ENCODE assay signal across 11 mouse cellular contexts in the genomic region with DNA sequence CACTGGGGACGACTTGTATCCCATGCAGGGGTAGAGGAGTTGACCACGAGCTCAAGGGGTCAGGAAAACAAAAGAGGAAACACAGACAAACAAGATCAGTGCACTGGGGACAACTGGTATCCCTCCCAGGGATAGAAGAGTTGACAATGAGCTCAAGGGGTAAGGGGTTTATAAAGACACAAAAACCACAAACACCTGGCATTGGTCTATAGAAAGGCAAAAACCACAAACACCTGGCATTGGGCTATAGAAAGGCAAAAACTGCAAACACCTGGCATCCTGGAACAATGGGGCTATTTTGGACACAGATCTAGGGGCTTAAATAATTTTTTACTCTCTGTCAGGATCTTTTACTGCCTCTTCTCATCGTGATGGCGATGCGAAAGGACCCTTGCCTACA. TPM values are rescaled to one million over a fixed set of nuclear protein-coding genes. Genes with fewer than 3 reads are reported as not detected.
DNase-seq lines count a peak whose midpoint lies in the region; TF ChIP-seq lines count a peak whose summit lies in the region.
"Not testable (repeated sequence)": the region's sequence is repeated elsewhere in the genome, so short reads cannot be mapped to it uniquely, and the experiment has no call there.
"Had no signal": no experiment of that assay in that cellular context is flagged by ENCODE, and none has a peak within 500 bp of the region (broad histone marks: within the 10 kb centered on the region; RNA-seq: fewer than 3 reads in every experiment).

No protein-coding gene starts in this region.

- not testable (repeated sequence) for H3ac ChIP-seq in myocyte (ENCODE audit: control insufficient read depth, insufficient read length)

- H3K4me3 ChIP-seq in myocyte: not testable (repeated sequence)

- TF ChIP-seq POLR2A in myocyte (IDR thresholded peaks at IDR 0.05; ENCODE audit: insufficient read length, low read depth): not testable (repeated sequence)

- not testable (repeated sequence) for H3K36me3 ChIP-seq in myocyte (ENCODE audit: control insufficient read depth, insufficient read depth)

- DNase-seq in A20 (ENCODE audit: low read depth, low spot score): peak; percentile 71
- peak; percentile 70 for DNase-seq in thymus, postnatal 0 days (ENCODE audit: low spot score)
- DNase-seq in thymus, postnatal 14 days: peak; percentile 57
- peak; percentile 34 to 35 for DNase-seq in thymus, postnatal 36 days

- H3K27me3 ChIP-seq in myocyte (ENCODE audit: control insufficient read depth, insufficient read depth, insufficient read length): not testable (repeated sequence)

- not testable (repeated sequence) for H3K79me2 ChIP-seq in myocyte (ENCODE audit: control insufficient read depth, insufficient read depth)

- H3K4me2 ChIP-seq in myocyte (ENCODE audit: low read depth): not testable (repeated sequence)

TF ChIP-seq in myocyte, 11 proteins besides CTCF, POLR2A, EP300 and RAD21:
- TF ChIP-seq TCF12 (IDR thresholded peaks at IDR 0.05; ENCODE audit: insufficient read depth, poor library complexity, severe bottlenecking) (peak; percentile 62), MYOD1 (IDR thresholded peaks at IDR 0.05; ENCODE audit: control insufficient read depth in 1 of 3, insufficient read length in 2 of 3, low read depth in 2 of 3) (peak in 1 of 3 experiments; percentile 35)

RNA-seq across cellular contexts. Expression of a gene that starts 2.3 kb away (rescaled TPM):
- 80.9 TPM for polyA plus RNA-seq in myocyte (2012; fragmentation: generic; extraction: Trizol)
- polyA plus RNA-seq in thymus, postnatal 0 days (2015; fragmentation: Nextera tagmentation; extraction: Ambion mirVana): 113 and 120 TPM in 2 replicates

RNA-seq across cellular contexts. Expression of a gene that starts 23.8 kb away (rescaled TPM):
- polyA plus RNA-seq in myocyte (2012; fragmentation: generic; extraction: Trizol): 0.06 TPM
- polyA plus RNA-seq in thymus, postnatal 0 days (2015; fragmentation: Nextera tagmentation; extraction: Ambion mirVana): not detected in 2 replicates
- polyA plus RNA-seq: C2C12; embryonic facial prominence, embryonic 10.5 days; forebrain, embryonic 11.5 days; forebrain, embryonic 13.5 days; forebrain, embryonic 15.5 days; forebrain, postnatal 0 days had no signal

RNA-seq across cellular contexts. Expression of a gene that starts 50.0 kb away (rescaled TPM):
- 0.86 TPM for polyA plus RNA-seq in myocyte (2012; fragmentation: generic; extraction: Trizol)
- 3.5 and 4.0 TPM in 2 replicates for polyA plus RNA-seq in thymus, postnatal 0 days (2015; fragmentation: Nextera tagmentation; extraction: Ambion mirVana)
